Mouse (Mus musculus): Measurements from ENCODE around the gene Tbx2.

The Tbx2 gene

GRCm38 (mm10) chr11:85827342-85827741, 5.0 kb upstream of the Tbx2 start:
- DNase-seq = no peak

- DNase-seq = no peak
These were observed 3.4 kb upstream of the Tbx2 start for GRCm38 (mm10) chr11:85828691-85829519.

- no peak for DNase-seq
These were observed 2.6 kb upstream of the Tbx2 start for GRCm38 (mm10) chr11:85829520-85830440.

- DNase-seq = no peak
These were observed 1.4 kb upstream of the Tbx2 start for GRCm38 (mm10) chr11:85830901-85831341.

- DNase-seq = no peak
These were observed 608 bp upstream of the Tbx2 start for GRCm38 (mm10) chr11:85831656-85832230.

DNA sequence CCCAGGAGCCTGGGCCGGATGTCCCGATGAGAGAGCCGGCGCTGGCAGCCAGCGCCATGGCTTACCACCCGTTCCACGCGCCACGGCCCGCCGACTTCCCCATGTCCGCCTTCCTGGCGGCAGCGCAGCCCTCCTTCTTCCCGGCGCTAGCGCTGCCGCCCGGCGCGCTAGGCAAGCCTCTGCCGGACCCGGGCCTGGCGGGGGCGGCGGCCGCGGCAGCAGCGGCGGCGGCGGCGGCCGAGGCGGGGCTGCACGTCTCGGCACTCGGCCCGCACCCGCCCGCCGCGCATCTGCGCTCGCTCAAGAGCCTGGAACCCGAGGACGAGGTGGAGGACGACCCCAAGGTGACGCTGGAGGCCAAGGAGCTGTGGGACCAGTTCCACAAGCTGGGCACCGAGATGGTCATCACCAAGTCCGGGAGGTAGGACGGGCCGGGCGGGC, 750 bp downstream of the Tbx2 start:
- no peak for DNase-seq

GRCm38 (mm10) chr11:85833761-85834385, 1.5 kb downstream of the Tbx2 start:
- no peak for DNase-seq

DNA sequence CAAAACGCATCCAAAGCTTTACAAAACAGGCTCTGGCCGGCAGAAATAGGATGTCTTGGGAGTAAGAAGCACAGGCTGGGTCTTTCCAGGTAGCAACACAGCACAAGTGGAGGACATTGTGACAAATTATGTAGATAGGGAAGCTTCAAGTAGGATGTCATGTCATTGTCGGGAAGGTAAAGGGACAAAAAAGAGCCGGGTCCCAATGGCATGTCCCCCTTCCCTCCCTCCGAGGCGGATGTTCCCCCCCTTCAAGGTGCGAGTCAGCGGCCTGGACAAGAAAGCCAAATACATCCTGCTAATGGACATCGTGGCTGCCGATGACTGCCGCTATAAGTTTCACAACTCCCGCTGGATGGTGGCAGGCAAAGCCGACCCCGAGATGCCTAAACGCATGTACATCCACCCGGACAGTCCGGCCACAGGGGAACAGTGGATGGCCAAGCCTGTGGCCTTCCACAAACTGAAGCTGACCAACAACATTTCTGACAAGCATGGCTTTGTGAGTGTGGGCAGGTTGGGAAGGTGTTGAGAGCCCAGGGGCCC, 2.1 kb downstream of the Tbx2 start:
- no peak for DNase-seq

DNA sequence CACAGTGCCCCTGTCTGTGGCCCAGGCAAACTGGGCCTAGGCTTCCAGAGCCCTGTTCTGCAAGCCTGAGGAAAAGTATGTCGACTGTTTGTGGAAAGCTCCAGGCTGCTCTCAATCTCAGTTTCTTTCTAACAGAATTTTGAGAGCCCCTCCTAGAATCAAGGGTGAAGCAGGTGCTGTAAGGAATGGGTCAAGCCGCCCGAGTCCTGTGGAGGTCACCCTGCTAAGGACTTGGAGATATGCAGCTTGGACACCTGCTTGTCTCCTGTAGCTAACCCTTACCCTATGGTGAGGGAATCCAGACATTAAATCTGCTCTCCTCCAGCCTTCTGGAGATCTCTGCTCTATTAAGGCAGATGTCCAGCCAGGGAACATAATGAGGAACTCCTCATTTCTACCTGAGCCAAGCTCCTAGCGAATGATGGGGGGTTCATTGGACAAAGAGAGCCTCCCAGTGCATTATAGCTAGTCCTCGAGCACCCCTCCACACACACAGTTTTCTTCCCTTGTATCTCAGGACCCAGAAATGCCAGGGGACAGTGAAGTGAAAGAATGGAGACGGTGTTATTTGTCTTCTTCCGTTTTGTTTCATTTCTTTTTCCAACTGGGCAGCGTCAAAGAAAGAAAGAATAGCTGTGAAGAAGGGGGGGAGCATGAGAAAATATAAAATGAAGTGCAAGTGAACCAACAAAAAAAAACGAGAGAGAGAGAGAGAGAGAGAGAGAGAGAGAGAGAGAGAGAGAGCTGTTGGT, 2.8 kb downstream of the Tbx2 start:
- no peak for DNase-seq

DNA sequence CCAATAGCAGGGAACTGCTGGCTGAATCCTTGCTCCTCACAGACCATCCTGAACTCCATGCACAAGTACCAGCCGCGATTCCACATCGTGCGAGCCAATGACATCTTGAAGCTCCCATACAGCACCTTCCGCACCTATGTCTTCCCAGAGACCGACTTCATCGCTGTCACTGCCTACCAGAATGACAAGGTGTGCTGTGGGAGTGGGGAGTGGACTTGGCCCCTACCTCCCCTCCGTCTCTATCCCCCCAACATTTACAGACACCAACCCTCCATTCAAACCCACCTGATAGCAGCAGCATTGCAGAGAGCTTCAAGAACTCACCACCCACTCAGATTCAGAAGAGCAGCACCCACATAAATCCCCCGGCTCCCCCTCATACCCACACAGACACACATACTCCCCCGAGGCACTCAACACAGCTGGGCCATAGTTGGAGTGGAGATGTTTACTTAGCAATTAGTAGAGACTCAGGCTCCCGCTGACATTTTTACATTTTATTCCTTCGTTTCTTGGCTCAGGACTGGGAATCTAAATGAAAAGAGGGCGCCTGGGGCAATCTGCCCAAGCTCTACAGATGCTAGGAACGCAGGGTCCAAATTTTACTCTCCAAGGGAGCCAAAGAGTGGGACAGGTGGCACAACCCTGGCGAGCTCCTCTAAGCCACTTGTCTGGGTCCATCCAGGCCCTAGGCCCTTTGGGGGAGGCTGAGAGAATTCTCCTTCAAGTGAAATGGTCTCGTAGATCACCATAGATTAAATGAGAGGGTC, 3.6 kb downstream of the Tbx2 start:
- no peak for DNase-seq

GRCm38 (mm10) chr11:85836523-85837290, 4.4 kb downstream of the Tbx2 start:
- DNase-seq = no peak

DNA sequence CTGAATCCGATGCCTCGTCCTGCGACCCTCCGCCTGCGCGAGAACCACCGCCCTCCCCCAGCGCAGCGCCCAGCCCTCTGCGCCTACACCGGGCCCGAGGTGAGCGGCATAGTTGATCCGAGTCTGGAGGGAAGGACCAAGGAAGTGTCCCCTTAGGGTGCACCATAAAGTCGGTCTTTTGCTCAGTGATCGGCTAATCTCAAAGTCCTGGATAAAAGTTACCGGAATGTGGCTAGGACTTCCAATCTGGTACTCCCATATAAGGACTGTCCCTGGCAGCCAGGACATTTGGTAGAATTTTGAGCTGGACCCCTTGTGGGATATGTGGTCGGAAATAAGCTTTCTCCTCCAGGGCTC, 4.9 kb downstream of the Tbx2 start:
- DNase-seq = no peak

GRCm38 (mm10) chr11:85837648-85838423, 5.5 kb downstream of the Tbx2 start:
- no peak for DNase-seq

DNA sequence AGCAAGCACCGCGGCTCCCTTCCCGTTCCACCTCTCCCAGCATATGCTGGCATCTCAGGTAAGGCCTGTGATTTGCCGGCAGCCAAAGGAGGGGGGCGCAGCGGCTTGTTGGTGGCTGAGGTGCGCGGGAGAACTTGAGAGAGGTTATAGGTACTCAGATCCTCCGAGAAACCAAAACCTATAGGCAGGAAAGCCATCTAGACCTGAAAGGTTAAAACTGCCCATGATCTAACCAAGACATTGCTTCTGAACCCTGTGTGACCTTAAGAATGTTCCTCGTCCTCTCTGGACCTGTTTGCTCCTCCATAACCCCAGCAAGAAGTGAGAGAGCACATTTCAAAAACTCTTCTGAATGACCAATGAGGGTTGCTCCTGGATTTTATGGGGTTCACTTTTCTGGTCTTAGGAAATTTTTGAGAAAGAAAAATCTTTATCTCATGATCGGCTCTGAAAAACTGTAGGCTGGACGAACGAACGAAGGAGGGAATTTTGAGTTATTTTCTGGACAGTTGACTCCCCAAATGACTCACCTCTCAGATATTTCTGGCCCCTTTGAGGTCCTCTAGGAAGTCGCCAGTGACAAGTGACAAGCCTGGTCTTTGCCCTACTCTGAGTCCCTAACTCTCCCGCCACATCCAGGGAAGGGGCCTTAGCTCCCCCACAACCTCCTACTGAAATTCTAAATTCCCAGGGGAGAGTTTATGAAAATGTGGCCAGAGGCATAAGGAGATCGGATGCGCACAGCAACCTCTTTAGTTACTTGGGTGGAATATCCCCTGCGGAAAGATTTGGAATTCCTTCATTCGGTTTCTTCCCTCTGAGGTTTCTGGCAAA, 6.3 kb downstream of the Tbx2 start:
- DNase-seq = no peak

DNA sequence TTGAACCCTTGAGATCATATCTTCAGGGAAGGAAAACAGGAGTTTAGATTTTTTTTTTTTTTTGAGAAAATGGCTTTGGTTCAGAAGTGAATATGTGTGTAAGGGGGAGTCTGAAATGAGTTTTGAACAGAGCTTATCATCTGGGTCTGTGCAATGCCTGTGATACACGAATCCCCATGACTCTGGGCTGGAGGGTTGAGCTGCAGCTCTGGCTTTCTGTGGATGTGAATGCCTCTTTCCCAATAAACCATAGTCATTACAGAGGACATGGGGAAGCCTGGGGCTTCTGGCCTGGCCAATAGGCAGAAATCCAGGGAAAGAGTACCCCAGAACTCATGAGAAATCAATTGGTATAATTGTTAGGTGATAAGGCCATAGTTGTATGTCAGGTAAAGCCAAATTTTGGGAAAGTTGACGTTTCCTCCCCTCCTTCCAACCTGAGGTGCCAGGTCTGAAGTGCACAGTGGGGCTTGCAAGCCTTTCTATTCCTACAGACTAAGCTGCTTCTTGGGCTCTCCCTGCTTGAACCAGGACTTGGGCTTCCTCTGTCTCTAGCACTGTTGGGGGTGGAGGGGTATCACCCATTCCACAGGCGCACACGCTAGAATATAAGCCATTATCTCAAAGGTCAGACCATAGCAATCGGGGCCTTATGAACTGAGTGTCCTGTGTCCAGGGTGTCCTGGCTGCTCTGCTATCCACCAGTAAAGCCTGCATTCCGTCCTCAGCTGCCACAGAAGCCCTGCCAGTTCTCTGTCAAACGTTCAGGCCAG, 7.1 kb downstream of the Tbx2 start:
- DNase-seq = no peak

GRCm38 (mm10) chr11:85840031-85840802, 7.9 kb downstream of the Tbx2 start:
- DNase-seq = no peak

DNA sequence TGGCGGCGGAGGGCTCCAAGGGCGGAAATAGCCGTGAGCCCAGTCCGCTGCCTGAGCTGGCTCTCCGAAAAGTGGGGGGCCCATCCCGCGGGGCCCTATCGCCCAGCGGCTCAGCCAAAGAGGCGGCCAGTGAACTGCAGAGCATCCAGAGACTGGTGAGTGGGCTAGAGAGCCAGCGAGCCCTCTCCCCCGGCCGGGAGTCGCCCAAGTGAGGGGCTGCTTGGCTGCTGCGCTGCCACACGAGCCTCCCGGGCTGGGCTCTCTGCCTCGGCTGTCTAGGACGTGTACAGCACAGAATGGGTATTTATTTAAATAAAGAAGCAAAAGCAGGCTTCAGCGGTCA, 8.4 kb downstream of the Tbx2 start:
- DNase-seq = no peak

Measured in cerebellum, adult 9-10 months (tissue).